In genomic region chr11:78490781-78491241, GRCm38 (mm10) we compare ENCODE assay signal across 7 mouse cellular contexts. TPM values are rescaled to one million over a fixed set of nuclear protein-coding genes. Genes with fewer than 3 reads are reported as not detected.
DNase-seq lines count a peak whose midpoint lies in the region; ATAC-seq lines count a peak whose summit lies in the region.

No protein-coding gene starts in this region.

- H3K9me3 ChIP-seq in embryonic facial prominence, embryonic 11.5 days (replicated peaks; ENCODE audit: control insufficient read depth, low read length): no peaks in the 10 kb centered on the region
- H3K9me3 ChIP-seq in hindbrain, embryonic 12.5 days (replicated peaks): no peaks in the 10 kb centered on the region
- H3K9me3 ChIP-seq in limb, embryonic 10.5 days (replicated peaks): no peaks in the 10 kb centered on the region
- H3K9me3 ChIP-seq in neural tube, embryonic 12.5 days: no peaks in the 10 kb centered on the region

- no peaks in the 10 kb centered on the region; the same call in none of the 2 replicates for H3K4me1 ChIP-seq in embryonic facial prominence, embryonic 11.5 days (ENCODE audit: control insufficient read depth, insufficient read depth, low read length)
- H3K4me1 ChIP-seq in hindbrain, embryonic 12.5 days: peaks cover 16% of the 10 kb centered on the region
- peaks cover 8% of the 10 kb centered on the region for H3K4me1 ChIP-seq in limb, embryonic 10.5 days
- peaks cover 14% of the 10 kb centered on the region for H3K4me1 ChIP-seq in neural tube, embryonic 12.5 days

- H3K9ac ChIP-seq in embryonic facial prominence, embryonic 11.5 days (replicated peaks; ENCODE audit: low read length): no peak overlapping the region
- peak overlapping the region; percentile 53 for H3K9ac ChIP-seq in hindbrain, embryonic 12.5 days
- H3K9ac ChIP-seq in neural tube, embryonic 12.5 days: 0 out of 2 replicates have a peak overlapping the region, but pooled peaks have one; percentile 48

- no peak overlapping the region for H3K27ac ChIP-seq in embryonic facial prominence, embryonic 11.5 days (replicated peaks; ENCODE audit: low read depth, low read length)
- 0 out of 2 replicates have a peak overlapping the region, but pooled peaks have one; percentile 7 for H3K27ac ChIP-seq in hindbrain, embryonic 12.5 days
- 0 out of 2 replicates have a peak overlapping the region, but pooled peaks have one; percentile 25 for H3K27ac ChIP-seq in limb, embryonic 10.5 days
- H3K27ac ChIP-seq in neural tube, embryonic 12.5 days: no peak overlapping the region

- WGBS in embryonic facial prominence, embryonic 11.5 days: 10% methylated on average over 47 of the region's 48 CpGs
- WGBS in hindbrain, embryonic 12.5 days: 7% methylated on average over 48 of the region's 48 CpGs
- 6% methylated on average over 48 of the region's 48 CpGs for WGBS in limb, embryonic 10.5 days
- 11% methylated on average over 48 of the region's 48 CpGs for WGBS in neural tube, embryonic 12.5 days

- H3K36me3 ChIP-seq in embryonic facial prominence, embryonic 11.5 days (replicated peaks; ENCODE audit: control insufficient read depth, insufficient read depth, low read depth, low read length): no peaks in the 10 kb centered on the region
- peaks cover 16% of the 10 kb centered on the region; the same call in 1 of the 2 replicates for H3K36me3 ChIP-seq in hindbrain, embryonic 12.5 days
- H3K36me3 ChIP-seq in limb, embryonic 10.5 days: no peaks in the 10 kb centered on the region
- H3K36me3 ChIP-seq in neural tube, embryonic 12.5 days: peaks cover 17% of the 10 kb centered on the region

- no peak; the same call in 1 of the 2 replicates for ATAC-seq in embryonic facial prominence, embryonic 11.5 days (replicated peaks; ENCODE audit: insufficient number of reproducible peaks, low FRiP score, low TSS enrichment, low read depth)
- ATAC-seq in hindbrain, embryonic 12.5 days (ENCODE audit: low FRiP score): peak; percentile 68
- 0 out of 2 replicates have a peak, but pooled peaks have one; percentile 48 for ATAC-seq in neural tube, embryonic 12.5 days (ENCODE audit: low FRiP score, low read depth)

- peak overlapping the region; percentile 46 for H3K4me2 ChIP-seq in embryonic facial prominence, embryonic 11.5 days (ENCODE audit: low read depth, low read length)
- peak overlapping the region; percentile 54 for H3K4me2 ChIP-seq in hindbrain, embryonic 12.5 days (replicated peaks)
- peak overlapping the region; percentile 58 for H3K4me2 ChIP-seq in neural tube, embryonic 12.5 days (replicated peaks)

- peaks cover 51% of the 10 kb centered on the region for H3K27me3 ChIP-seq in embryonic facial prominence, embryonic 11.5 days (ENCODE audit: control insufficient read depth, insufficient read depth, low read length)
- peaks cover 76% of the 10 kb centered on the region for H3K27me3 ChIP-seq in hindbrain, embryonic 12.5 days
- H3K27me3 ChIP-seq in limb, embryonic 10.5 days (ENCODE audit: low read depth, poor library complexity, severe bottlenecking): peaks cover 96% of the 10 kb centered on the region
- peaks cover 57% of the 10 kb centered on the region for H3K27me3 ChIP-seq in neural tube, embryonic 12.5 days (replicated peaks)

- DNase-seq in ES-CJ7 (ENCODE audit: low read depth, low spot score) (peak; percentile 73), ZHBTc4 (ENCODE audit: low read depth, low spot score) (peak; percentile 81)
- DNase-seq in embryonic facial prominence, embryonic 11.5 days (ENCODE audit: low spot score): peak; percentile 67
- DNase-seq in limb, embryonic 10.5 days (ENCODE audit: low spot score): peak; percentile 68
- no peak for DNase-seq in spleen, postnatal 36 days (ENCODE audit: low spot score in 2 of 2)

- H3K4me3 ChIP-seq in embryonic facial prominence, embryonic 11.5 days (ENCODE audit: low read depth, low read length): peak overlapping the region; percentile 25
- H3K4me3 ChIP-seq in hindbrain, embryonic 12.5 days: peak overlapping the region; percentile 26
- peak overlapping the region; percentile 40 for H3K4me3 ChIP-seq in limb, embryonic 10.5 days
- peak overlapping the region; percentile 21 for H3K4me3 ChIP-seq in neural tube, embryonic 12.5 days

RNA-seq across cellular contexts. Expression of gene Sarm1, which starts 6.7 kb away (rescaled TPM):
- polyA plus RNA-seq in embryonic facial prominence, embryonic 11.5 days (2014; fragmentation: Nextera tagmentation; extraction: Ambion mirVana): 4.1 and 4.7 TPM in 2 replicates
- 33.7 and 35.7 TPM in 2 replicates for polyA plus RNA-seq in hindbrain, embryonic 12.5 days (2016; fragmentation: Nextera tagmentation; extraction: Ambion mirVana)
- 2.3 and 2.5 TPM in 2 replicates for polyA plus RNA-seq in limb, embryonic 10.5 days (2016; fragmentation: Nextera tagmentation; extraction: Ambion mirVana)
- 35.0 and 37.0 TPM in 2 replicates for polyA plus RNA-seq in neural tube, embryonic 12.5 days (2016; fragmentation: Nextera tagmentation; extraction: Ambion mirVana)

RNA-seq across cellular contexts. Expression of gene Vtn, which starts 8.1 kb away (rescaled TPM):
- 24.8 and 30.4 TPM in 2 replicates for polyA plus RNA-seq in embryonic facial prominence, embryonic 11.5 days (2014; fragmentation: Nextera tagmentation; extraction: Ambion mirVana)
- polyA plus RNA-seq in hindbrain, embryonic 12.5 days (2016; fragmentation: Nextera tagmentation; extraction: Ambion mirVana): 118 and 156 TPM in 2 replicates
- polyA plus RNA-seq in limb, embryonic 10.5 days (2016; fragmentation: Nextera tagmentation; extraction: Ambion mirVana): 0.11 TPM in 1 of 2 replicates, not detected in the other
- polyA plus RNA-seq in neural tube, embryonic 12.5 days (2016; fragmentation: Nextera tagmentation; extraction: Ambion mirVana): 109 and 116 TPM in 2 replicates

RNA-seq across cellular contexts. Expression of gene Sebox, which starts 12.4 kb away (rescaled TPM):
- not detected in 2 replicates for polyA plus RNA-seq in embryonic facial prominence, embryonic 11.5 days (2014; fragmentation: Nextera tagmentation; extraction: Ambion mirVana)
- polyA plus RNA-seq in hindbrain, embryonic 12.5 days (2016; fragmentation: Nextera tagmentation; extraction: Ambion mirVana): not detected in 2 replicates
- polyA plus RNA-seq in limb, embryonic 10.5 days (2016; fragmentation: Nextera tagmentation; extraction: Ambion mirVana): not detected in 2 replicates
- not detected in 2 replicates for polyA plus RNA-seq in neural tube, embryonic 12.5 days (2016; fragmentation: Nextera tagmentation; extraction: Ambion mirVana)

RNA-seq across cellular contexts. Expression of gene Tmem199, which starts 21.2 kb away (rescaled TPM):
- 66.4 and 70.1 TPM in 2 replicates for polyA plus RNA-seq in embryonic facial prominence, embryonic 11.5 days (2014; fragmentation: Nextera tagmentation; extraction: Ambion mirVana)
- polyA plus RNA-seq in hindbrain, embryonic 12.5 days (2016; fragmentation: Nextera tagmentation; extraction: Ambion mirVana): 75.2 and 81.1 TPM in 2 replicates
- polyA plus RNA-seq in limb, embryonic 10.5 days (2016; fragmentation: Nextera tagmentation; extraction: Ambion mirVana): 73.7 and 85.5 TPM in 2 replicates
- polyA plus RNA-seq in neural tube, embryonic 12.5 days (2016; fragmentation: Nextera tagmentation; extraction: Ambion mirVana): 88.4 and 93.1 TPM in 2 replicates

RNA-seq across cellular contexts. Expression of gene Poldip2, which starts 21.2 kb away (rescaled TPM):
- 159 and 161 TPM in 2 replicates for polyA plus RNA-seq in embryonic facial prominence, embryonic 11.5 days (2014; fragmentation: Nextera tagmentation; extraction: Ambion mirVana)
- 166 and 176 TPM in 2 replicates for polyA plus RNA-seq in hindbrain, embryonic 12.5 days (2016; fragmentation: Nextera tagmentation; extraction: Ambion mirVana)
- 179 TPM in 2 replicates for polyA plus RNA-seq in limb, embryonic 10.5 days (2016; fragmentation: Nextera tagmentation; extraction: Ambion mirVana)
- 184 and 186 TPM in 2 replicates for polyA plus RNA-seq in neural tube, embryonic 12.5 days (2016; fragmentation: Nextera tagmentation; extraction: Ambion mirVana)

Comparison
In these comparisons a context has a peak if more than half of its experiments do, and no peak if none do; other contexts are left out.
1. DNase-seq: peak in ES-CJ7 (single experiment), ZHBTc4 (single experiment), embryonic facial prominence, embryonic 11.5 days (single experiment) and limb, embryonic 10.5 days (single experiment); none in spleen, postnatal 36 days (0 of 2).
2. H3K27ac ChIP-seq: peak in hindbrain, embryonic 12.5 days (single experiment) and limb, embryonic 10.5 days (single experiment); none in embryonic facial prominence, embryonic 11.5 days (single experiment) and neural tube, embryonic 12.5 days (single experiment).
3. RNA of gene Vtn, which starts 8.1 kb away (polyA plus RNA-seq): 118 to 156 TPM in hindbrain, embryonic 12.5 days, 109 to 116 TPM in neural tube, embryonic 12.5 days and 24.8 to 30.4 TPM in embryonic facial prominence, embryonic 11.5 days; 0.11 TPM in limb, embryonic 10.5 days; every median in the first group is over 10 times any median in the second.
4. Peak in every context shown above with its lines, with median percentiles within 50 percentile points of each other: H3K4me2 ChIP-seq and H3K4me3 ChIP-seq.